Mouse (Mus musculus): ENCODE data around the gene Cpt1b. TPM values are rescaled to one million over a fixed set of nuclear protein-coding genes. Genes with fewer than 3 reads are reported as not detected.

Cpt1b gene
- polyA plus RNA-seq (2021) = 1.7 TPM

DNA sequence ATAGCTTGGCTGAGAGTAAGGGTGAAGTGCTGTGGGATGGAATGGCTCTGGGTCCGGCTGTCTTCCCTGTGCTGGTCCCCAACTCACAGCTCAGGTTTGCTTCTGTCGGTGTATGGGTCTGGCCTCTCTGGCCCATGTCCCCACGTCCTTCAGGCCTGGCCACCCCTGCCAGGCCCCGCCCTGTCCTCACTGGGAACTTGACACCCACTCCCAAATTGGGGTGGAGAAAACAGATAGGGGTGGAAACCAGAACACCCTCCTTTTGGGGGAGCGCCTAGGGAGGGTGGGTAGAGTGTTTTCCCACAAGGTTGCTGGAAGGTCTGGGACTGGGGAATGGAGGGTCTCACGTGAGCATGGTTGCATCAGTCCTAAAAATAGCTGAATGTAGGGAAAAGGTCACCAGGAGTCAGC lies at the start of gene Cpt1b:
Gene Cpt1b, minus strand, starts transcription at position 153 of the 411 bp plus-strand sequence.
- in situ Hi-C loops (cut with MboI; ENCODE audit: low pct_unique_long_range_greater_than_20kb) = no loop called here
- H3K27me3 ChIP-seq = no peaks in the 10 kb centered on the region
- no peak for ATAC-seq
- ChIA-PET CTCF (no interaction called here), POLR2A (no interaction called here)
- no peak for TF ChIP-seq CTCF (IDR thresholded peaks at IDR 0.05)
- no peak for DNase-seq (ENCODE audit: low read depth, low spot score)

DNA sequence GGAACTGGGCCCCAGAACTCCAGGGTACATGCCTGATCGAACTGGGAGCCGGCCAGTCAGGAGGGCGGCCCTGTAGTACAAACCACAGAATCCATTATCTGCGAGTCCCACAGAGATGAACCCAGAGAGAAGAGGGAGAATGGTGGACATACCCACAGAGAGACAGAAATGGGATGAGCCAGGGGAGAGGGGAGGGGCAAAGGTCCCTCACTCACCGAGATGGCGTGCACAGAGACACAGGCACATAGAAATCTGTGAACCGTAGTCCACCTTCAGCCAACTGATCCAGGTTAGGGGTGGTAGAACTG lies 49.6 kb upstream of the Cpt1b start:
- H3K27me3 ChIP-seq = no peaks in the 10 kb centered on the region
- no peak for DNase-seq (ENCODE audit: low read depth, low spot score)
- ChIA-PET POLR2A (no interaction called here), CTCF (no interaction called here)
- no peak for TF ChIP-seq CTCF (IDR thresholded peaks at IDR 0.05)
- in situ Hi-C loops (cut with MboI; ENCODE audit: low pct_unique_long_range_greater_than_20kb) = no loop called here
- no peak for ATAC-seq

DNA sequence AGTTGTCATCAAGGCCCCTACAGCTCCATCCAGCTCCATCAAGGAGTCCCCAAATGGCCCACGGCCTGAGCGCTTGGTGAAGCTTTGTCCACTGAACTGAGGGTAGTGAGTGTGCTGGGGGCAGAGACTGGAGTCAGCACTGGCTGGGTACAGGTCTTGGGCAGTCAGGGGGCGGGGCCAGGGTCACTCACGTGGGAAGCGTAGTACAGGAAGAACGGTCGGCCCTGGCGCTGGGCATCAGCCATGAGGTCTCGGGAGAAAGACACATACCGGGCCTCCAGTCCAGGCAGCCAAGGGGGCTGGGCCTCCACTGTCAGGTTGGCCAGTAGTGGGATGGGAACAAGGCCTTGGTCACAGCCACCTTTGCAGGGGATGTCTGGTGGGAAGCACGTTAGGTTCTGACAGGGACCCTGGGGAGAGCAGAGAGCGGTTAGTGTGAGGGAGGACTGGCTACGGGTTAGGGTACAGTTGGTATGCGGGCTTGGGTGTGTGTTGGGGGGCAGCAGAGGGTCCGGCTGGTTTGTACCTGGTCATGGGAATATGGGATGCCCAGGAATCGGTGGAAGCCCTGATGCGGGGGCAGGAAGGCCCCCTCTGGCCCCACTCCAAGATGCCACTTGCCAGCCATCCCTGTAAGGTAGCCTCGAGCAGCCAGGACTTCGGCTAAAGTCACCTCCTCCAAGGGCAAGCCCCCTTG lies 49.1 kb upstream of the Cpt1b start:
- ChIA-PET CTCF (interaction anchor here (1.4 kb wide), 1 partner anchor 31 kb away, joined by 3 read pairs; no protein-coding TSS in a partner anchor), POLR2A (no interaction called here)
- no peak for TF ChIP-seq CTCF (IDR thresholded peaks at IDR 0.05)
- no peaks in the 10 kb centered on the region for H3K27me3 ChIP-seq
- in situ Hi-C loops (cut with MboI; ENCODE audit: low pct_unique_long_range_greater_than_20kb) = no loop called here
- no peak for DNase-seq (ENCODE audit: low read depth, low spot score)
- ATAC-seq = no peak

DNA sequence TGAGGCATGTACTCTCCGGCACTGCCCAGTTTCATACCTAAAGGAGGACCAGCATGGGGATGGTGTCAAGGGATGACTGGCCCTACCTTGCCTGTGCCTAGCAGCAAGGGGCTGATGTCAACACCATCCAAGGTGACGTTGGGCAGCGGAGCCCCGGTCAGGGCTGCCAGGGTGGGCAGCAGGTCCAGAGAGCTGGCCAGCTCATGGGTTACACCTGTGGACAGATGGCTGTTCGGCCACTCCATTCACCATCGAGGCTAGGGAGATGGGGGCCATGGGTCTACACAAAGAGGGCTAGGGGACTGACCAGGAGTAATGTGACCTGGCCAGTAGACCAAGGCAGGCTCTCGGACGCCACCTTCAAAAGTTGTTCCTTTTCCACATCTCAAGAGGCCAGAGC lies 48.3 kb upstream of the Cpt1b start:
- TF ChIP-seq CTCF (IDR thresholded peaks at IDR 0.05) = no peak
- H3K27me3 ChIP-seq = no peaks in the 10 kb centered on the region
- POLR2A ChIA-PET = no interaction called here
- ATAC-seq (no peak), DNase-seq (ENCODE audit: low read depth, low spot score) (no peak)
- in situ Hi-C loops (cut with MboI; ENCODE audit: low pct_unique_long_range_greater_than_20kb) = no loop called here
- CTCF ChIA-PET = interaction anchor here (1.4 to 1.5 kb wide), 2 partner anchors 31 to 56 kb away, joined by 3 read pairs; no protein-coding TSS in a partner anchor

DNA sequence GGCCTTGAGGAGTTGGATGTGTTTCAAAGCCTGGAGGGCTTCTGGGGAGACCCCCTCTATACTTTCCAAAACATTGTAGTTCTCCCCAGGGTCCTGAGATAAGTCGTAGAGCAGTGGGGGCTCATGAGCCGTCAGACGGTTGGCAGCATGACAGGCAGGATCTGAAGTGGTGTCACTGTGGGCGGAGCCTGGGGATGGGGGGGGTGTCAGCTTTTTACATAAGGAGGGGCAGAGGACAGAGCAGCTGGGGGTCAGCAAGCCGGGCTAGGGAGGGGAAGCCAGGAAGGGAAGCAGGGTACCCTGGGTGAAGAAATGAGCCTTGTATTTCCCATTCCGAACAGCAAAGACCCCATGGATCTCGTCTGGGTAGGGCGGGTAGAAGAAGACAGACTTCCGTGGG lies 47.7 kb upstream of the Cpt1b start:
- POLR2A ChIA-PET = no interaction called here
- no peaks in the 10 kb centered on the region for H3K27me3 ChIP-seq
- ATAC-seq = no peak
- in situ Hi-C loops (cut with MboI; ENCODE audit: low pct_unique_long_range_greater_than_20kb) = no loop called here
- CTCF ChIA-PET = interaction anchor here (1.5 kb wide), 1 partner anchor 57 kb away, joined by 3 read pairs; no protein-coding TSS in a partner anchor
- no peak for DNase-seq (ENCODE audit: low read depth, low spot score)
- TF ChIP-seq CTCF (IDR thresholded peaks at IDR 0.05) = no peak

DNA sequence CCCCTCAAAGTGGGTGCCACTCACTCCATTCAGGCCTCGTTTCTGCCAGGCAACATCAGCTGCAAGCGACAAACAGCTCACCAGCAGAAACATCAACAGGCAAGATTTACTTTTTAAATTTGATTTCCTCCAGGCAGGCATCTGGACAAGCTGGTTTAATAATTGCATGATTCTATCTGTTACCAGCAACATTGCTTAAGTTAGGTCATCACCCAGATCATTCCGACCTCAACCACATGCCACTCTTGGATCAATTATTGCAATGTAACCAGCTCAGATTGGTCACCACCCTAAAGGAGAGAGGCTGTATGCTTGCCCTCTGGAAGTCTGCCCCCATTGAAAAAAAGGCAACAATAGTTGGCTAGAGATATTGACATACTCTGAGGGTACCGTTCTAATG lies 45.8 kb upstream of the Cpt1b start:
- ATAC-seq (no peak), DNase-seq (ENCODE audit: low read depth, low spot score) (no peak)
- H3K27me3 ChIP-seq = no peaks in the 10 kb centered on the region
- POLR2A ChIA-PET = no interaction called here
- no peak for TF ChIP-seq CTCF (IDR thresholded peaks at IDR 0.05)
- CTCF ChIA-PET = interaction anchor here (1.0 kb wide), 1 partner anchor 77 kb away, joined by 3 read pairs; no protein-coding TSS in a partner anchor
- in situ Hi-C loops (cut with MboI; ENCODE audit: low pct_unique_long_range_greater_than_20kb) = no loop called here

DNA sequence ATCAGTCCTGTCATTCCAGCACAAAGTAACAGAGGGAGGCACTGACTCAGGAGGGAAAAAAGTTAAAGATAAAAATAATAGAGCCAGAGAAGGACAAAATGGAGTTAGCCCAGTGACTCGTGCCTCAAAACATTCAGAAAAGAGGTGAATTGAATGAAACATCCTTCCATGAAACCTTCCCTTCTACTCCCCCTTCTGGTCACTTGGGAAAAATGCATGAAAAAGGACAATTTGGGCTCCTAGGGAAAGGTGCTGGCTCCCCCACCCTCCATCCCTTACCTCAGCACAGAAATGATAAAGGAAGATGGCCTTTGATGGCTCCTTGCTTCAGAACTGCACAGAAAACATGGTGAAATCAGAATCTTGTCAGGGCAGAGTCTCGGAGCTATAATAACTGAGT lies 42.9 kb upstream of the Cpt1b start:
- CTCF ChIA-PET = interaction anchor here (1.6 kb wide), 1 partner anchor 62 kb away, joined by 5 read pairs; no protein-coding TSS in a partner anchor
- TF ChIP-seq CTCF (IDR thresholded peaks at IDR 0.05) = no peak
- ATAC-seq = no peak
- H3K27me3 ChIP-seq = peaks cover 6% of the 10 kb centered on the region
- in situ Hi-C loops (cut with MboI; ENCODE audit: low pct_unique_long_range_greater_than_20kb) = no loop called here
- POLR2A ChIA-PET = no interaction called here
- no peak for DNase-seq (ENCODE audit: low read depth, low spot score)

DNA sequence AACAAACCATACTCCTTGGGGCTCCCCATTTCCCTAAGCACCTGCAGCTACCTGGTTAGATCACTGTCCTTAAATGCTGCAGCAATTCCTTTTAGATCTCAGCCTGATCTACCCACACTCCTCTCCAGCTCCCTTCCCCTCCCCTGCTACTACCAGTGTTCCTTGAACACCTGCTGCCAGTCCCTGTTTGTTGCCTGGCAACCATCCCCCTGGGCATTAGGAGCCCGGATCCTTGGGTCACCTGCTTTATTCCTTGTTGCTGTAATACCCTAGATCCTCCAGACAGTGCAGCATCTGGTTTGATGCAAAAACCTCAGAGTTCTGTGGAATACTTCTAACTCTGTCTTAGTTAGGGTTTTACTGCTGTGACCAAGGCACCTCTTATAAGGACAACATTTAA lies 39.4 kb upstream of the Cpt1b start:
- in situ Hi-C loops (cut with MboI; ENCODE audit: low pct_unique_long_range_greater_than_20kb) = no loop called here
- POLR2A ChIA-PET = no interaction called here

DNA sequence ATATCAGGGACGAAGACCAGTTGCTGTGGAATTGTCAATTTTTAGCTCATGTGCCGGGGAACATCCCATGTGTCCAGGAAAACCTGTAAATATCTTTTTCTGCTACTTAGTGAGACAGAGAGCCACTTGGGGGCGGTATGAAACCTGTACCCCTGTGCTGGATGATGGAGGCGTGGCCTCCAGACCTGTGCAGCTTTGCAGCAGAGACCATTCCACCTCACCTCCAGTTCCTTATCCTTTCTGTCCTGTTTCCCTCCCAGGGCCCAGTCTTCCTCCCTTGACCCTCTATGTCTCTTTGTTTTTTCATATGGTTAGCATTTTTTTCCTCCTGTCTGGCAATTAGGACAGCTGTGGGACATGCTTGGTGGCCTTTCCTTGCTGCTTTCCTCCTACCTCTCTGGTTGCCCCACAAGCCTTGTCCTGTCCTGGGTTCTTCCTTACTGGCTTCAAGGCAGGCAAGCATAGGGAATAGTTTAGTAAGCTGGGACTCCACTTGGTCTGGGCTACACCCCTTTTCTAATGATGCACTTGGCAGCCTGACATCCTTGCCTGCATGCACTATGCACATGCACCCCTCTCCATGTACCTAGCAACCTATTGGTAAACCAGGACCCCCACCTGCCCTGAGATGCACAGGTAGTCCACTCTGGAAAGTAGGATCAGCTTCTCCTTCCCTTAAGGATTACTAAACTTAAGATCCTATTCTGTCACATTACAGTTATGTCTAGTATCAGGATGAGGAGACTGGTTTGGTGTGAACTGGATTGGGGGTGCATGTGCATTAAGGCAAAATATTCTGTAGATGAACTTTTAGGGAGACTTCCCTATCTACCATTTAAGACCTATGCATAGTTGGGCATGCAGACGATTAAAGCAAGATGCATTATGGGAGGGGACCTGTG lies 37.9 kb upstream of the Cpt1b start:
- DNase-seq (ENCODE audit: low read depth, low spot score) = no peak
- TF ChIP-seq CTCF (IDR thresholded peaks at IDR 0.05) = no peak

More for the DNA sequence above, 39.4 kb upstream of the Cpt1b start:
- no peak for DNase-seq (ENCODE audit: low read depth, low spot score)
- no peak for TF ChIP-seq CTCF (IDR thresholded peaks at IDR 0.05)
- peaks cover 29% of the 10 kb centered on the region for H3K27me3 ChIP-seq
- ATAC-seq = no peak
- CTCF ChIA-PET = no interaction called here

DNA sequence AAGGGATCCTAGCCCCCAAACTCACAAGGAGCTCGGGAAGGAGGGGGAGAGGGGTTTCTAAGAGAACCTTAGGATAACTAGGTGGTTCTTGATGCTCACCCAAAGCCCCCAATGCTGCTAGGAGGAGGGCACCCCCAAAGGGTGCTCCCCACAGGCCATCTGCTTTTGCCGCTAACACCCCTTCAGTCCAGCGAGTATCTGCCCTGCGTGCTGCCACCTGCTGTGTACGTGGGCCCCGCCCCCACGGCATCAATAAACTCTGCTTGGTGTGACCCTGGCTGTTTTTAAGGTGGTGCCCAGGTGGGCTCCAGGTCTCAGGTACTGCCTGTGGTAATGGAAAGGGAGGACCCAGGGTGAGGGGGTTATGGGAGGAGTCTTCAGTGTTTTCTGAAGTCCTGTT lies 36.5 kb upstream of the Cpt1b start:
- in situ Hi-C loops (cut with MboI; ENCODE audit: low pct_unique_long_range_greater_than_20kb) = no loop called here
- TF ChIP-seq CTCF (IDR thresholded peaks at IDR 0.05) = no peak
- DNase-seq (ENCODE audit: low read depth, low spot score) (no peak), ATAC-seq (no peak)
- POLR2A ChIA-PET = no interaction called here
- peaks cover 56% of the 10 kb centered on the region for H3K27me3 ChIP-seq
- CTCF ChIA-PET = no interaction called here

More for the DNA sequence above, 37.9 kb upstream of the Cpt1b start:
- POLR2A ChIA-PET = no interaction called here
- no peak for ATAC-seq
- CTCF ChIA-PET = no interaction called here
- peaks cover 42% of the 10 kb centered on the region for H3K27me3 ChIP-seq
- in situ Hi-C loops (cut with MboI; ENCODE audit: low pct_unique_long_range_greater_than_20kb) = no loop called here

DNA sequence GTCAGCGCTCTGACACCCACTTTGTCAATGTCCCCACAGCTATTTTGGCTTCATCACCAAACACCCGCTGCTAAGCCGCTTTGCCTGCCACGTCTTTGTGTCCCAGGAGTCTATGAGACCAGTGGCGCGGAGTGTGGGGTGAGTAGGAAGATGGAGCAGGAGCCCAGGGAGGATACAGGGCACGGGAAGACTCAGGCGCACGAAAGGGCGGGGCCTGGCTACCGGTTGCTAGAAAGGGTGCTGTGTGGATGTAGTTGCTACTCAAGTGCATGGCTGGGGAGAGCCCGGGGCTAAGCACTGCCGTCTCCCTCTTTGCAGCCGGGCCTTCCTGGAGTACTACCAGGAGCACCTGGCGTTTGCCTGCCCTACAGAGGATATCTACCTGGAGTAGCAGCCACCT lies 35.7 kb upstream of the Cpt1b start:
- ATAC-seq = no peak
- no peak for TF ChIP-seq CTCF (IDR thresholded peaks at IDR 0.05)
- CTCF ChIA-PET = no interaction called here
- peaks cover 64% of the 10 kb centered on the region for H3K27me3 ChIP-seq
- POLR2A ChIA-PET = no interaction called here
- DNase-seq (ENCODE audit: low read depth, low spot score) = no peak
- in situ Hi-C loops (cut with MboI; ENCODE audit: low pct_unique_long_range_greater_than_20kb) = no loop called here

All from Patski (cell line).